Mouse (Mus musculus): ENCODE measurements at regions not wholly inside any gene's neighbourhood (a gene's known extent, or its start where the extent isn't known, plus 50 kb on each side); places are given as distances from the start of the nearest gene placed in this dataset.

DNA sequence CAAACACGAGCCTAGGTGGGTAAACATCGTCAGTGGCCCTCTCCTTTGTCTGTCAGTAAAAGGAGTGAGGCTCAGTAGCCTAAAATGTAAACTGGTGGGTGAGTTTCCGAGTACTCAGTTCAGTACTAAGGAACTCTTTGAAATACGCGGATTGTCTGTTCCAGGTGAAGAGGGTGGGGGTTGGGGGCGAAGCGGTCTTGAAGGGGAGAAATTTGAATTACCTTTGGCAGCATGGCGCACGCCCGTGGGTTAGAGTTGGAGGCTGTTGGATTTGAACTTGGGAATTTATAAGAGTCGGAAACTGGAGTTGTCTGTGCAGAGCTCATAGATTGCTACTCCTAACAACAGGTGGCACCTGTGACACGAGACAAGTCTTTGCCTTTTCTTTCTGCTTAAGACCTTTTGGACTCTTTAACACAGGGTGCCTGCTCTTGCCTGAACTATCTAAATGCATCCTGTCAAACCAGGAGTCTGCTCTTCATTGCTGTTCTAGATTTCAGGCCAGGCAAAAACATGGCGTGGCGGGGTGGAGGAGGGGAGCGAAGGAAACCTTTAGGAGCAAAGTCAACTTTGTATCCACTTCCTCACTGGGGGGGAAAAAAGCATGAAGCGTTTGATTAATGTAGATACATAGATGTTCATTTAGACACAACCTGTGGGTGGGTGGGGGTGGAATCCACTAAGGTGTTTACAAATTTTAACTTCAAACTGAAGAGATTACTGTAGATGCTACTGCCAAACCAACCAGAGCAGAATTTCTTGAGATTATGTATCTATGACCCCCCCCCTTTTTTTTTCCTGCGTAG is 89.0 kb upstream of the Rpl34 start:
- TF ChIP-seq POLR2A (IDR thresholded peaks at IDR 0.05; ENCODE audit: low read depth, low read length) (no peak; the same call in 1 of the 2 replicates), CTCF (IDR thresholded peaks at IDR 0.05; ENCODE audit: borderline replicate concordance, insufficient read depth, low read length) (no peak)

Data from embryonic fibroblast, embryonic 13.5 days (primary cell).